Mouse (Mus musculus) heart, embryonic 16.5 days (tissue): ENCODE results near the gene Ngfr. TPM values are rescaled to one million over a fixed set of nuclear protein-coding genes. Genes with fewer than 3 reads are reported as not detected.
"Not testable (repeated sequence)": the region's sequence is repeated elsewhere in the genome, so short reads cannot be mapped to it uniquely, and the experiment has no call there.

Experiments
- ATAC-seq: fragments of 200-750 bp; cut with Nextera tagmentation; replicated peaks from 2 replicates; pipeline ENCODE4 v1.8.0; 2017; ENCODE audit warnings: moderate number of reproducible peaks; ENCODE audit not compliant: insufficient read depth, low FRiP score; ENCODE audit errors: extremely low read depth
- H3K27ac ChIP-seq: fragments of 300-500 bp; sonication (generic); 2 replicates; pipeline ENCODE4 v1.5.1; 2014; ENCODE audit warnings: mild to moderate bottlenecking, low read length, control low read depth, moderate library complexity
- H3K27me3 ChIP-seq: fragments of 300-500 bp; sonication (generic); 2 replicates; pipeline ENCODE4 v1.6.1; 2014; ENCODE audit warnings: low read length, mixed read lengths; ENCODE audit not compliant: control insufficient read depth, insufficient read depth
- H3K36me3 ChIP-seq: fragments of 300-500 bp; sonication (generic); 2 replicates; pipeline ENCODE4 v1.6.1; 2014; ENCODE audit not compliant: control insufficient read depth, insufficient read depth
- H3K4me1 ChIP-seq: fragments of 300-500 bp; sonication (generic); 2 replicates; pipeline ENCODE4 v1.6.1; 2014; ENCODE audit warnings: low read length, mixed read lengths; ENCODE audit not compliant: control insufficient read depth, insufficient read depth
- H3K4me2 ChIP-seq: fragments of 300-500 bp; sonication (generic); 2 replicates; pipeline ENCODE4 v1.6.1; 2014; ENCODE audit warnings: low read depth, mild to moderate bottlenecking, control low read depth, low read length
- H3K4me3 ChIP-seq: fragments of 300-500 bp; sonication (generic); 2 replicates; pipeline ENCODE4 v1.5.1; 2014; ENCODE audit warnings: mild to moderate bottlenecking, control low read depth, low read length
- H3K9ac ChIP-seq: fragments of 300-500 bp; sonication (generic); 2 replicates; pipeline ENCODE4 v1.6.1; 2014; ENCODE audit warnings: low read length, control low read depth
- H3K9me3 ChIP-seq: fragments of 300-500 bp; sonication (generic); replicated peaks from 2 replicates; pipeline ENCODE4 v1.6.1; 2016; ENCODE audit warnings: low read length; ENCODE audit not compliant: control insufficient read depth
- WGBS: fragments of 180-500 bp; shearing (Covaris S2); extraction: QIAGEN DNeasy Blood & Tissue Kit; methylation state at CpG from one replicate; pipeline ENCODE4 v1.1.7; 2014; 5-methylcytosine and 5-hydroxymethylcytosine counted together
- polyA plus RNA-seq: library from polyadenylated mRNA; unstranded; fragments of >200 nt; fragmentation: Nextera tagmentation; extraction: Ambion mirVana; gene quantifications from 2 replicates; pipeline ENCODE4 v1.2.1, GENCODE M21; 2015

Gene Ngfr
- polyA plus RNA-seq, 1 experiment from 2014 or later: 5.3 TPM

DNA sequence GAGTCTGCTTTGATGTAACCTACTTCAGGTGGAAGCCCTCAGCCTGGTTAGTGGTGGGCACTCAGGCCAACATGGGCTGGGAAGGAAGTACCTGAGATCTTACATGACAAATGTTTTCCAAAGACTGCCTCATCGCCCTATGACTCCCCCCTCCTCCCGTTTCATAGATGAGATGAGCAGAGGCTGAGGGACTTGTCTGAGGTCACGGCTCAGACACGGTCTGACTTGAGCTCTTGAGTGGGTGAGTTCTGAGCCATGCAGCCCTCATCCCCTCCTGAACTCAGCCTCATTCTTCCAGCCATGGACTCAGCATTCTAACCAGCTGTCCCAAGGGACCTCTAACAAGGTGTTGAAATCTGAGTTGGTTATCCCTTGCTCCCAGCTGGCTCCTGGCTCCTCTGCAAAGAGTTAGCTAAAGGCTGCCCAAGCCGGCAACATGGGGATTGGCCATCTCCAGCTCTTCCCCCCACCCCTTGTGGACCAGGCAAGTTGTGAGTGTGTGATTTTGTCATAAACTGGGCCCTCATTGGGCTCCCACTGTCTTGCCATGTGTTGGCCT, 32.4 kb upstream of the Ngfr start:
- no peak overlapping the region for H3K27ac ChIP-seq
- H3K4me1 ChIP-seq: no peaks in the 10 kb centered on the region
- H3K4me2 ChIP-seq: no peak overlapping the region
- 80% methylated on average over 5 of the region's 5 CpGs for WGBS
- no peaks in the 10 kb centered on the region for H3K9me3 ChIP-seq
- H3K27me3 ChIP-seq: peaks cover 16% of the 10 kb centered on the region
- no peak for ATAC-seq
- no peak overlapping the region for H3K4me3 ChIP-seq
- H3K36me3 ChIP-seq: no peaks in the 10 kb centered on the region
- H3K9ac ChIP-seq: no peak overlapping the region

DNA sequence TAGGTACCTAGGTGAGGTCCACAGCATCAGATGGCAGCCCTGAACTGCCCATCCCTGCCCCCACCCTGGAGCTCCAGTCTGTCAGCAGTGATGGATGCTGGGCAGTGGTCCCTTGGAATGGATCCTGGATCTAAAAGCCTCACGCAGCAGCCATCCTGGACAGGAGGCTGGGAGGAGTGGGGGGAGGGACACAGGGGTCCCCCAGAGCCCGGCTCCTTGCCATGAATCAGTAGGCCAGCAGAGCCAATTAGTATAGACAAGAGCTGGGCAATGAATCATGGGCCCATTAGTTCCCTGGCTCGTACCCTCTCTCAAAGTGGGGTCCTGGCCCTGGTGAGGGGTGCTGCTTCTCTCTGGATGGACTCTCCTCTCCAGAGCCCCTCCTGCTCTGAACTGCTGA, 31.5 kb upstream of the Ngfr start:
- Histone ChIP-seq H3K27ac (no peak overlapping the region), H3K4me2 (no peak overlapping the region), H3K9me3 (no peaks in the 10 kb centered on the region), H3K4me1 (no peaks in the 10 kb centered on the region), H3K36me3 (no peaks in the 10 kb centered on the region), H3K9ac (no peak overlapping the region), H3K4me3 (no peak overlapping the region), H3K27me3 (peaks cover 16% of the 10 kb centered on the region)
- WGBS: 85% methylated on average over 3 of the region's 3 CpGs
- ATAC-seq: no peak

DNA sequence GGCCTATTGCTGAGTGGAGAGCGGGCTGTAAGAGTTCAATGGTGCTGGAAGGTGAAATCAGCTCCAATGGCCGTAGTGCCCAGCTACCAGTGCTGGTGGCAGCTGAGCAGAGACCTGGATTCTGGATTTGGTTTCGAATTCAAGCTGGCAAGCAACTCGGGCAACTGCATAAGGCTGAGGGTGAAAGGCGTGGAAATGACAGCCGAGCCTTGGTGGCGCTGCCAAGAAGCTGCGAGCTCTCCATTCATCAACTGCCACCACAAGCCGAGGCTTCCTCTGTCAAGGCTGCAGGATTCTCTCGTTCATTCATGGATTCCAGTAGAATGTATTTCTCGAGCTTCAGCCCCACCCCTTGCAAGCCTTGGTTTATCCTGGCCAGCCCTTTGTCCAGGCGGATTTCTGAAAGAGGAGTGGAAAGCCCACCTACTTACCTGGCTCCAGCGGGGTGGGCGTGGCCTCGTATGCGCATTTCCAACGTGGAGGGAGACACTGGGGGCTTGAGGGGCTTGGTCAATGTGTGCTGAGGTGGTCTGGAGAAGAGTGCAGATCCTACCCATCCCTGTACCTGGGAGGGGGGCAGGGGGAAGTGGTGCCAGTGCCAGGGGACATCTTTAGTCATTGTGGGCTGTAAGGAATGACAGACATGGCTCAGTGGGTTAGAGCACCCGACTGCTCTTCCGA, 30.4 kb upstream of the Ngfr start:
- Histone ChIP-seq H3K27ac (no peak overlapping the region), H3K27me3 (peaks cover 8% of the 10 kb centered on the region; the same call in 1 of the 2 replicates), H3K4me3 (no peak overlapping the region), H3K9ac (no peak overlapping the region), H3K4me1 (no peaks in the 10 kb centered on the region), H3K9me3 (no peaks in the 10 kb centered on the region), H3K4me2 (no peak overlapping the region), H3K36me3 (no peaks in the 10 kb centered on the region)
- no peak for ATAC-seq
- 54% methylated on average over 19 of the region's 19 CpGs for WGBS

DNA sequence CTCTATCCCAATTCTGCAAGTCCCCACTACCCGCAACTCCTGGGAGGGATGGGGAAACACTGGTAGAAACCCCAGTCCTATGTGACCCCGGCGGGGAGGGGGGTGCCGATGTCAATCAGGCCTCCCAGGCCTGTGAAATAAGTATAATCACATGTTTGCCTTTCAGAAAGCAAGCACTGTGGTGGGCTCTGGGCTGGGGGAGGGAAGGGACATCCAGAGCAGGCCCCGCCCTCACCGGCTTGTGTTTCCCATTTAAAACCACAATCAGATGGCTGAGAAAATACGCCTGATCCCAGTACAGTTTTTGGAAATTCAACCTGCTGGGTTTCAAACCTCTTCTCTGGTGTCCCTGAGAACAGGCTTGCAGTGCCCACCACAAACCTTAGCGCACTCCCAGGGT, 27.2 kb upstream of the Ngfr start:
- Histone ChIP-seq H3K4me1 (peaks cover 7% of the 10 kb centered on the region), H3K9ac (no peak overlapping the region), H3K27me3 (peaks cover 7% of the 10 kb centered on the region; the same call in 1 of the 2 replicates), H3K4me3 (no peak overlapping the region), H3K9me3 (no peaks in the 10 kb centered on the region), H3K36me3 (no peaks in the 10 kb centered on the region), H3K27ac (no peak overlapping the region), H3K4me2 (no peak overlapping the region)
- 82% methylated on average over 8 of the region's 8 CpGs for WGBS
- no peak for ATAC-seq

DNA sequence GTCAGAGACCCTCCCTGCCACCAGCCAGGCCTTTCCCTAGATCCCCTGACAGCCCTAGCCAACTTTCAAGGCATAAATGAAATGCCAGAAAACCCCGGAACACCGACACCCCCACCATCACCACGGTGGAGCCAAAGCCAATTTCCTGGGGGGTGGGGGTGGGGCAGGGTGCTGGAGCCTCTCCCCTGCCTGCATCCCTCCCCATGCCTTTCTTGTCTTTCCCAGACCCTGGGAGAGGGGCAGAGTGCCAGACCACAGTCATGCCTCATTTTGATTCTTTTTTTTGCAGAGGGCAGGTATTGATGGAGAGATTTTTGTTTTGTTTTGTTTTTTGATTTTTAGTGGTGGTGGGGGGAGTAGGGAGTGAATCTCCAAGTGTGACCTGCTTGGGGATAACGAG, 23.7 kb upstream of the Ngfr start:
- Histone ChIP-seq H3K27ac (no peak overlapping the region), H3K4me3 (no peak overlapping the region), H3K9me3 (no peaks in the 10 kb centered on the region), H3K4me1 (peaks cover 7% of the 10 kb centered on the region), H3K4me2 (no peak overlapping the region), H3K36me3 (no peaks in the 10 kb centered on the region), H3K9ac (no peak overlapping the region), H3K27me3 (peaks cover 7% of the 10 kb centered on the region; the same call in 1 of the 2 replicates)
- no peak for ATAC-seq
- WGBS: 27% methylated on average over 4 of the region's 4 CpGs

DNA sequence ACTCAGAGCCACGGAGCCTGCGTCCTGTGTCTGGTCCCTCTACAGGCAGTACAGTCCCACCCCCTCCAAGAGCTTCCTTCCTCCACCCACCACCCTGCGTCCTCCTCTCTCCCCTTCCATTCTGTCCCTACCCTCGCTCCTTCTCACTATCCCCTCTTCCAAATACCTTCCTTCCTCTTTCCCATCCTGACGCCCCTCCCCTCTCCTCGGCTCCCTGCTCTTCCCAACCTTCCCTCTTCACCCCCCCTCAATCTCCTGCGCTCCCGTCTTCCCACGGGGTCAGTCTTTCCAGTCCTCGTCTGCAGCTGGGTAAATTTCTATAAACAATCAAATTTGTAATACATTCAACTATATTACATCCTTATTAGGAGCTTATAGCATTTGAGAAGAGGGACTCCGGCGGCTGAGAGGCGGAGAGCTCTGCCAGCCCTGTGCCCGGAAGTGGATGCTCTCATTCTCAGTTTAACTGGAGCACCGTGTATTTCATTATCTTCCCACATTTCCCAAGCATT, 22.9 kb upstream of the Ngfr start:
- H3K4me2 ChIP-seq: peak overlapping the region; percentile 67
- H3K9ac ChIP-seq: peak overlapping the region; percentile 38
- 0 out of 2 replicates have a peak, but pooled peaks have one; percentile 28 for ATAC-seq
- peaks cover 7% of the 10 kb centered on the region for H3K4me1 ChIP-seq
- peak overlapping the region; percentile 38 for H3K4me3 ChIP-seq
- H3K27ac ChIP-seq: no peak overlapping the region
- H3K27me3 ChIP-seq: peaks cover 7% of the 10 kb centered on the region; the same call in 1 of the 2 replicates
- WGBS: 15% methylated on average over 15 of the region's 15 CpGs
- H3K9me3 ChIP-seq: no peaks in the 10 kb centered on the region
- H3K36me3 ChIP-seq: no peaks in the 10 kb centered on the region

DNA sequence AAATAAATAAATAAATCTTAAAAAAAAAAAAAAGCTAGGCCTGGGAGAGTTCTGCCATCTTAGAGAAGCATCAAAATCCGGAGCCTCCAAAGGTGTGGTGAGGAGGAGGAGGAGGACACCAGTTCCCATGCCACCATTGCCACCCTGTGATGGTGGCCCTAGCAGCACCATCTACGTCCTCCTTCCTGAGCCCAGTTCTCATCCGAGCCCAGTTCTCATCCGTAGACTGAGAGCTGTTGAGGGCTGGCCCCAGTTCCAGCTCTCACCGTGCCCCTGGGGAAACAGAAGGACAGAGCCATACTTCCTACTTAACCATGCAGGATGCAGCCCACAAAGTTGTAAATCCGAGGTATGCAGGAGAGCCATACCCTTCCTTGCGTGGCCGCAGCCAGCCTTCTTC, 22.4 kb upstream of the Ngfr start:
- Histone ChIP-seq H3K9ac (peak overlapping the region; percentile 38), H3K27ac (no peak overlapping the region)
- 0 out of 2 replicates have a peak, but pooled peaks have one; percentile 14 for ATAC-seq

DNA sequence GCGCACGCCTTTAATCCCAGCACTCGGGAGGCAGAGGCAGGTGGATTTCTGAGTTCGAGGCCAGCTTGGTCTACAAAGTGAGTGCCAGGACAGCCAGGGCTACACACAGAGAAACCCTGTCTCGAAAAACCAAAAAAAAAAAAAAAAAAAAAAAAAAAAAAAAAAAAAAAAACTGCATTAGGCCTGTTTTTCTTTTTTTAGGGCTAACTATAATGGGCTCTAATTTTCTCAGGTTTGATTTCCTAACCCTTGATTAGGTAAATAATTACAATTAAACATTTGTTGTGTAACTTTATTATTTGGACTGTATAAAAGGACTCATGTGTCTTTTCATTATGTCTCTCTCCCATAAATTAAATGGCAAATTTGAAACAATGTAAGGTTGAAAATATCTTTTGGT, 19.8 kb upstream of the Ngfr start:
- H3K4me2 ChIP-seq, H3K27me3 ChIP-seq, H3K4me3 ChIP-seq, H3K4me1 ChIP-seq, H3K36me3 ChIP-seq, ATAC-seq, H3K27ac ChIP-seq, H3K9me3 ChIP-seq, H3K9ac ChIP-seq: not testable (repeated sequence)
- 86% methylated on average over 4 of the region's 5 CpGs for WGBS

More for the DNA sequence above, 22.4 kb upstream of the Ngfr start:
- WGBS: 33% methylated on average over 8 of the region's 8 CpGs
- H3K4me2 ChIP-seq: peak overlapping the region; percentile 67
- no peaks in the 10 kb centered on the region for H3K36me3 ChIP-seq
- H3K4me3 ChIP-seq: peak overlapping the region; percentile 38
- peaks cover 7% of the 10 kb centered on the region; the same call in 1 of the 2 replicates for H3K27me3 ChIP-seq
- H3K4me1 ChIP-seq: peaks cover 7% of the 10 kb centered on the region
- no peaks in the 10 kb centered on the region for H3K9me3 ChIP-seq
